Mouse (Mus musculus) olfactory bulb, adult 2 months (tissue): Measurements from ENCODE around the gene Sft2d2. TPM values are rescaled to one million over a fixed set of nuclear protein-coding genes. Genes with fewer than 3 reads are reported as not detected.

Source experiments
- H3K27ac ChIP-seq: fragments of 200-500 bp; 2 replicates; pipeline ENCODE4 v1.5.1; 2012; ENCODE audit warnings: low read depth, low read length; ENCODE audit not compliant: insufficient read depth
- H3K4me1 ChIP-seq: fragments of 200-500 bp; 2 replicates; pipeline ENCODE4 v1.6.1; 2012; ENCODE audit warnings: low read length; ENCODE audit not compliant: control insufficient read depth, insufficient read depth
- H3K4me3 ChIP-seq: fragments of 200-500 bp; 2 replicates; pipeline ENCODE4 v1.5.1; 2012; ENCODE audit warnings: mild to moderate bottlenecking, low read depth, low read length, moderate library complexity; ENCODE audit not compliant: insufficient read depth
- CTCF ChIP-seq: fragments of 200-500 bp; IDR thresholded peaks from 2 replicates; pipeline ENCODE4 v1.5.1; 2012; ENCODE audit warnings: low read depth, mild to moderate bottlenecking, low read length, moderate library complexity; ENCODE audit not compliant: insufficient read depth
- POLR2A ChIP-seq: fragments of 200-500 bp; IDR thresholded peaks from 2 replicates; pipeline ENCODE4 v1.6.1; 2012; ENCODE audit warnings: mild to moderate bottlenecking, low read depth, low read length, moderate library complexity; ENCODE audit not compliant: insufficient read depth
- WGBS: fragments of 180-500 bp; shearing (Covaris S2); methylation state at CpG from one replicate; pipeline ENCODE4 v1.1.7; 2018; 5-methylcytosine and 5-hydroxymethylcytosine counted together
- polyA plus RNA-seq: library from polyadenylated mRNA; stranded (reverse); fragments of >200 nt; gene quantifications from 2 replicates; pipeline ENCODE4 v1.2.4, GENCODE M21; 2012; ENCODE audit warnings: low replicate concordance; ENCODE audit not compliant: missing spikeins, insufficient read depth, insufficient read length

The Sft2d2 gene
- polyA plus RNA-seq, 1 experiment = not detected

DNA sequence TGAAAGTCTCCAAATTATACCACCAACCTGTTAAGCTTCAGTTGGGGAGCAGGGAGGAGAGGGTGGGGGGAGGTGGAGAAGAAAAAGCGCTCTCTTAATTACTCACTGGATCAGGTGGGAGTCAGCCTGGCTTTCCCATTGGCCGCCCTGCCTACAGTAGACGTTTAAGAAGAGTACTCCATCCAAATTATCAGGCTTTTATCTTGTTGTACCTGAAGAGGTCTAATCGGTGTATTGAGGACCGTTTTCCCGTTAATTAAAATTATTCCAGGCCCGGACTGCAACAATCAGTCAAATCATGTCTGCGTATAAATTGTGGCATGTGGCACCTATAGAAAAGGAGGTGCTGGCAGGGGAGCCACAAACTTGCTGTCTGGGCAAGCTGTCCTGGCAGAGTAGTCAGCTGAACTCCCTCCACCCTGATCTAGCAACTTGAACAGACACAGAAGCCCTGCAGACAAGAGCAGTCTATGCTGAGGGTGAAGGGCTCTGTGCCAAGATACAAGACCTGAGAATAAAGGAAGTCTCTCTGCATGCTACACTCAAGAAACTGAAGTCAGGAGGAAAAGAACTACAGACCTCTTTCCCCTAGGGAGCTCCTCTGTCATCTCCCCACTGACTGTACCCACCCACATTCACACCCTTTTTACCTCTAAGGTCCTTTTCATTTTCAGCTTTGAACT lies 33.4 kb downstream of the Sft2d2 start, which contains the start of gene Tbx19:
Tbx19 (minus strand) TSS at position 51 of the 683 bp plus-strand sequence.
- no peak within 1 kb of the TSS for H3K27ac ChIP-seq
- no peak within 1 kb of the TSS for H3K4me3 ChIP-seq
- H3K4me1 ChIP-seq = no peaks in the 10 kb centered on the region
- WGBS = 65% methylated on average over 8 of the region's 8 CpGs
- TF ChIP-seq CTCF (no peak), POLR2A (no peak)

DNA sequence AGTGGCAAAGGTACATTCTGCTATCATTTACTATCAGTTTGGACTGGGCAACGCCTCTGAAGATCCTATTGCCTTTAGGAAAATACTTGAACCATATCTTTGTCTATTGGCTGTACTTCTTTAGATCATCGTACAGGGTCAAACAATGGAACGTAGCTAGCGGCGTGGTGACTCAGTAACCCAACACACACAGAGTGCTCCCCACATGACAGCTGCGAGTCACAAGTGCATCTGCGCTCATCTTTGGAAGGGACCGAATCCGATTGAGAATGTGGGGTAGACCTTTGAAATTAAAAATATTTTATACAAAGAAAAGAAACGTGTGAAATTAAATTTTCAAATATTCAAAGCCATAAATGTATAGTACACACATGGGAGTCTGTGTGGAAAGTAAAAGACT lies 35.4 kb downstream of the Sft2d2 start:
- 78% methylated on average over 10 of the region's 10 CpGs for WGBS

DNA sequence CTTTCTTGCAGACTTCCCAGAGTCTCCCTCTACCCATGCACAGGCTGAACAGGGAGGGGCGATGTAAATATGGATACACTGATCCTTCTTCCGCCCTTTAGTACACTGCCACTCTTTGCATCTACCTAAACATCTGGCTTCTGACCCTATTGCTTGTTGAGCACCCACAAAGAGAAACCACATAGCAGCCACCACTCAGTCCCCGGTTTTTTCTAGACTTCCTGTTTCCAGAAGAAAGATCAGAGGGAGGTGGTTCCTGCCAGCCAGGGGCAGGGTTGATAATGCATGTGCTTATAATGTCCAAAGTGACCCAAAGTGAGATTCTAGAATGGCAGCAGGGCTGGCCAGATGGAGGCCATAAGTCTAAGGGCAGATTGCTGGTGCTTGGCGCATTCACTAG lies 40.1 kb downstream of the Sft2d2 start:
- no peaks in the 10 kb centered on the region for H3K4me1 ChIP-seq
- TF ChIP-seq POLR2A (no peak), CTCF (no peak)
- H3K27ac ChIP-seq = no peak overlapping the region
- WGBS = 92% methylated on average over 4 of the region's 4 CpGs
- H3K4me3 ChIP-seq = no peak overlapping the region

More for the DNA sequence above, 35.4 kb downstream of the Sft2d2 start:
- no peaks in the 10 kb centered on the region for H3K4me1 ChIP-seq
- H3K4me3 ChIP-seq = no peak overlapping the region
- no peak overlapping the region for H3K27ac ChIP-seq
- no peak for TF ChIP-seq CTCF
- no peak for TF ChIP-seq POLR2A

DNA sequence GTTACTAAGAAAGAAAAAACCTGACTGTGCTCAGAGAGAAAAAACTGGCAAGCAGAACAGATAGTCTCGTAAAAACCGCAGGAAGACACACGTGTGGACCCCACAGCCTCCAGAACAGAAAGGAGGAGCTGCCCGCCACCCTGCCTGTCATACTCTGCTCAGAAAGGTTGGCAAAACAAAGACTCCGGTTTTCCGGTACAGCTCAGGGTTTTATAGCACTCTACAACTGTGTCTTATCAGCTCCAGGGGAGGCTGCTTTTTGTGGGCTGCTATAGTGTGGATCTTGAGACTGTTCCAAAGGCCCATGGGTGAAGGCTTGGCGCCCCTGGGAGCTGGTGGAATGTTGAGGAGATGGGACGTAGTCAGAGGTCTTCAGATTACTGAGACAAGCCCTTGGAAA lies 43.0 kb downstream of the Sft2d2 start:
- Histone ChIP-seq H3K4me3 (no peak overlapping the region), H3K27ac (no peak overlapping the region), H3K4me1 (no peaks in the 10 kb centered on the region)
- WGBS = 76% methylated on average over 8 of the region's 8 CpGs
- no peak for TF ChIP-seq POLR2A
- TF ChIP-seq CTCF = no peak

DNA sequence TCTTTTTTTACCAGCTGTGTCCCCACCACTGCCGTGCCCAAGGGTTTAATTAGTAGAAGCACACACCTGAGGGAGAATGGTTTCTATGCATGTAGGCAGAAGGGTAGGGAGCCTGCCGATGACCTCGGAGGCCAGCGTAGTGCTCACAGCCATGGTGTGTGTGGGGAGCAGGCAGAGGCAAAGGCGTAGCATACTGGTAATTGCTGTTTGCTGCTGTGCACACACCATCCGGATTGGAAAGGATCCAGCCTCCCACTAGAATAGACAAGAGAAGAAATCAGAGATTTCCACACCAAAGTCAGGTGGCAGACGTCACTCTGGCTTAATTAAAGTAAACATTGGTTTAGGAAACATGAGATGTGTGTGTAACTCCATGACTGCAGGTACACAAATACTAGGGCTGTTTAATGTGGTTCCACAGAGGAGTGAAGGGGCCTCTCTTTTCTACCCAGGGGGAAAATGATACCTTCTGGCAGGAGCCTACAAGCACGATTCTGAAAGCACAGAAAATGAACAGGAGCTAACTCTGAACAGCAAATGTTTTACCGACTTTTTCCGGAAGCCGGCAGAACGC lies 51.8 kb downstream of the Sft2d2 start:
- H3K27ac ChIP-seq = no peak overlapping the region
- no peak overlapping the region for H3K4me3 ChIP-seq
- TF ChIP-seq POLR2A = no peak
- no peak for TF ChIP-seq CTCF
- no peaks in the 10 kb centered on the region; the same call in 1 of the 2 replicates for H3K4me1 ChIP-seq
- WGBS = 67% methylated on average over 12 of the region's 12 CpGs

DNA sequence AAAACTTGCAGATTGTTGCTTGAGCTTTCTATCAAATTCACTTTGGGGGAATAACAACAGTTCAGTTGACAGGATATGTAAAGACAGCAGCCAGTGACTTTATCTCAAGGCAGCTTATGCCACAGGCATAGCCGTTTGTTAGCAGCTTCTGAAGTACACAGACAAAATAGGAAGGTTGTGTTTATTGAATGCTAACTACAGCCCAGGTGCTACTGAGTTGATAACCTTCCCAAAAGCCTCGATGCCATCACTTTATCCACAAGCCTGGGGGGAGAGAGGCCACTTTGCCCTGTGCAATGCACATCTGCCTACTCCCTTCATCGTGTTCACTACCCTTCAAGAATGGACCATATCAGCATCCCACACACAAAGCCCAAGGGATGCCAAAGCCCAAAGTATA lies 54.0 kb downstream of the Sft2d2 start:
- Histone ChIP-seq H3K4me1 (no peaks in the 10 kb centered on the region; the same call in 1 of the 2 replicates), H3K27ac (no peak overlapping the region), H3K4me3 (no peak overlapping the region)
- 84% methylated on average over 3 of the region's 3 CpGs for WGBS
- TF ChIP-seq CTCF (no peak), POLR2A (no peak)

DNA sequence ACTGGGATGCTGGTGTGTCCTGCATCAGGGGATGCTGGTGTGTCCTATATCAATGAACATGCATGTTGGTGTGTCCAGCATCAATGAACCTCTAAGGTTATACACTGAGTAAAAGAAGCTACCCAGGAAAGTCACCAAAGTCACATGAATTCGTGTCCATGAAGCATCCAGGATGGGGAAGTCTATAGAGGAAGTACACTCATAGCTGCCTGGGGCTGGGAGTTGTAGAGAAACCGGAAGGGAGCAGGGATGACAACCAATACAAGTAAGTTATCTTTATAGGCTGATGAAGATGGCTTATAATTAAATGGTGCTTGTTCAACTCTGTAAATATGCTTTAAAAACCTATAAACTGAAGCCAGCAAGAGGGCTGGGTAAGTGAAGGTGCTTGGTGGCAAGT lies 60.4 kb downstream of the Sft2d2 start:
- Histone ChIP-seq H3K4me3 (no peak overlapping the region), H3K27ac (no peak overlapping the region), H3K4me1 (no peaks in the 10 kb centered on the region)
- 62% methylated on average over 2 of the region's 2 CpGs for WGBS
- no peak for TF ChIP-seq POLR2A
- TF ChIP-seq CTCF = no peak

DNA sequence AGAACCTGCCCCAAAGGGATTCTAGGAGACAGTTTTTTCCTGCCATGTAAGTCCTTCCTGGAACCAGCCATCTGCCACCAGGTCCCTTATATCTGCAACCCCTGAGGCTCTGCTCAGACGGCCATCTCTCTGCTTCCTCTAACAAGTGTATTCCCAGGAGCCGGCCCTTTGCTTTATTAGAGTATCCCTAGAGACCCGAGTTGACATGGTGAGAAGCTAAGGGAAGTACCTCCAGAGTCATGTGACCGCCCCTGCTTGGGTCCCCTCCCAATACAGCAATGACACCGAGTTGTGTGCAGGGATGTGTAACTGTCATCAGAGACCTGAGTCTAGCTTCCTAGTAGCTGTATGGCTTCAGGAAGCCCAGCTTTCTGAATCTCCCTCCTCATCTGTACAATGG lies 61.0 kb downstream of the Sft2d2 start:
- TF ChIP-seq CTCF = no peak
- no peak for TF ChIP-seq POLR2A
- Histone ChIP-seq H3K27ac (no peak overlapping the region), H3K4me3 (no peak overlapping the region), H3K4me1 (no peaks in the 10 kb centered on the region)
- WGBS = 82% methylated on average over 5 of the region's 5 CpGs

DNA sequence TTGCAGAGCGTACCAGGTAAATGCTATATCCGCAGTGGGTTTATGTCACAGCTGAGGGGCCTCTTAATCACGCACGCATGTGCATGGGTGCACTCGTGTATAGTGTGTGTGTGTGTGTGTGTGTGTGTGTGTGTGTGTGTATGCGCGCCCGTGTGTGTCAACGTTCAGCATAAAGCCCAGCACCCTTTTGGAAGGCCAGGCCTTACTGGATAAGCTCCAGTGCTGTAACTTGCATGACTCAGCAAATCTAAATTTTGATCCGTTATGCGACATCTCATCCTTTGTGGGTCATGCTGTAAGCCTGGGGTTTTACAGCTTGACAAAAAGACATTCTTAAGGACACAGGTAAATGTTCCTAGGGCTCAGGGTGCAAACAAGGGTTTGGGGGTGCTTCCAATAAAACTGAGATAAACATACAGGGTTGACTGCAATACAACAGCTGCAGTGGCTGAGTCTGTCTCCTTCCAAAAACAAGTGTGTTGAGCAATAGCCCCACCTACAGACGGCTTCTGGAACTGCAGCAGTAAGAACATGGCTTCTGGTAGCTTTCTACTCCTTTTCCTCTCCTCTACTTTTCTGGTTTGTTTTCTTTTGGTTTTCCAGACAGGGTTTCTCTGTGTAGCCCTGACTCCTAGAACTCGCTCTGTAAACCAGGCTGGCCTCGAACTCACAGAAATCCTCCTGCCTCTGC lies 61.9 kb downstream of the Sft2d2 start:
- WGBS = 63% methylated on average over 14 of the region's 14 CpGs
- H3K4me3 ChIP-seq = no peak overlapping the region
- TF ChIP-seq POLR2A (no peak), CTCF (no peak)
- no peaks in the 10 kb centered on the region for H3K4me1 ChIP-seq
- no peak overlapping the region for H3K27ac ChIP-seq
